Mouse (Mus musculus): ENCODE results near the gene Btrc.

Gene Btrc

GRCm38 (mm10) chr19:45445253-45445933 lies 81.9 kb downstream of the Btrc start:
- POLR2A ChIA-PET, result no interaction called here
- CTCF ChIA-PET, result interaction anchor here in 3 of 4 experiments (0.6 to 1.4 kb wide), 5 partner anchors 9 to 331 kb away, joined by 3 to 10 read pairs (median 3); no protein-coding TSS in a partner anchor

GRCm38 (mm10) chr19:45446631-45447030 lies 83.1 kb downstream of the Btrc start:
- POLR2A ChIA-PET, result interaction anchor here in 1 of 4 experiments (0.9 kb wide), 1 partner anchor 11 kb away, joined by 3 read pairs; no protein-coding TSS in a partner anchor
- CTCF ChIA-PET, result interaction anchor here (0.6 to 1.2 kb wide), 4 partner anchors 11 to 147 kb away, joined by 3 to 7 read pairs (median 3); no protein-coding TSS in a partner anchor

GRCm38 (mm10) chr19:45447222-45447621 lies 83.7 kb downstream of the Btrc start:
- POLR2A ChIA-PET, result interaction anchor here in 2 of 4 experiments (1.0 to 1.4 kb wide), 2 partner anchors 9 to 11 kb away, joined by 3 to 4 read pairs; no protein-coding TSS in a partner anchor
- CTCF ChIA-PET, result interaction anchor here (0.6 to 1.2 kb wide), 5 partner anchors 11 to 135 kb away, joined by 3 to 5 read pairs (median 3); no protein-coding TSS in a partner anchor

- ChIA-PET POLR2A (interaction anchor here in 3 of 4 experiments (0.6 to 2.0 kb wide), 6 partner anchors 8 to 187 kb away, joined by 3 to 7 read pairs (median 4); no protein-coding TSS in a partner anchor), CTCF (interaction anchor here (0.7 to 1.1 kb wide), 5 partner anchors 12 to 227 kb away, joined by 3 to 5 read pairs (median 3); no protein-coding TSS in a partner anchor)
These were observed 84.4 kb downstream of the Btrc start for GRCm38 (mm10) chr19:45447886-45448285.

- ChIA-PET POLR2A (interaction anchor here in 1 of 4 experiments (0.6 kb wide), 1 partner anchor 11 kb away, joined by 4 read pairs; no protein-coding TSS in a partner anchor), CTCF (no interaction called here)
These were observed 90.9 kb downstream of the Btrc start for GRCm38 (mm10) chr19:45454391-45454790.

- POLR2A ChIA-PET, result interaction anchor here in 3 of 4 experiments (0.6 to 2.1 kb wide), 8 partner anchors 9 to 162 kb away, joined by 3 to 9 read pairs (median 4); no protein-coding TSS in a partner anchor
- CTCF ChIA-PET, result interaction anchor here in 3 of 4 experiments (0.6 to 1.3 kb wide), 4 partner anchors 16 to 118 kb away, joined by 3 to 5 read pairs (median 3); no protein-coding TSS in a partner anchor
These were observed 93.4 kb downstream of the Btrc start for GRCm38 (mm10) chr19:45456896-45457295.

- POLR2A ChIA-PET, result interaction anchor here in 2 of 4 experiments (0.7 to 2.3 kb wide), 10 partner anchors 9 to 274 kb away, joined by 3 to 6 read pairs (median 3); no protein-coding TSS in a partner anchor
- CTCF ChIA-PET, result interaction anchor here (0.6 to 1.5 kb wide), 5 partner anchors 22 to 635 kb away, joined by 3 to 5 read pairs (median 4); no protein-coding TSS in a partner anchor
These were observed 95.2 kb downstream of the Btrc start for GRCm38 (mm10) chr19:45458702-45459101.

GRCm38 (mm10) chr19:45459931-45460665 lies 96.6 kb downstream of the Btrc start:
- ChIA-PET POLR2A (interaction anchor here in 1 of 4 experiments (0.6 to 2.3 kb wide), 3 partner anchors 12 to 1173 kb away, joined by 3 to 6 read pairs (median 4); no protein-coding TSS in a partner anchor), CTCF (interaction anchor here in 2 of 4 experiments (0.9 to 1.6 kb wide), 3 partner anchors 10 to 239 kb away, joined by 4 to 6 read pairs (median 6); no protein-coding TSS in a partner anchor)

GRCm38 (mm10) chr19:45460749-45461736 lies 97.5 kb downstream of the Btrc start:
- ChIA-PET CTCF (interaction anchor here in 3 of 4 experiments (0.6 to 1.6 kb wide), 11 partner anchors 9 to 240 kb away, joined by 3 to 6 read pairs (median 3); no protein-coding TSS in a partner anchor), POLR2A (interaction anchor here in 2 of 4 experiments (0.5 to 1.6 kb wide), 8 partner anchors 11 to 1172 kb away, joined by 3 to 4 read pairs (median 3); no protein-coding TSS in a partner anchor)

- POLR2A ChIA-PET, result interaction anchor here in 1 of 4 experiments (0.6 to 1.6 kb wide), 2 partner anchors 14 to 429 kb away, joined by 3 to 5 read pairs; no protein-coding TSS in a partner anchor
- CTCF ChIA-PET, result interaction anchor here (0.6 to 1.7 kb wide), 5 partner anchors 9 to 395 kb away, joined by 3 to 6 read pairs (median 5); partner anchors contain the start of gene Kazald1 (in 1 of the 4)
These were observed 106.2 kb downstream of the Btrc start for GRCm38 (mm10) chr19:45469760-45470159.

- ChIA-PET CTCF (interaction anchor here in 2 of 4 experiments (0.6 to 1.5 kb wide), 3 partner anchors 37 to 252 kb away, joined by 3 to 6 read pairs (median 5); no protein-coding TSS in a partner anchor), POLR2A (interaction anchor here in 2 of 4 experiments (0.6 to 1.5 kb wide), 4 partner anchors 12 to 58 kb away, joined by 3 to 4 read pairs (median 3); no protein-coding TSS in a partner anchor)
These were observed 109.4 kb downstream of the Btrc start for GRCm38 (mm10) chr19:45472691-45473520.

GRCm38 (mm10) chr19:45474686-45475085 lies 111.2 kb downstream of the Btrc start:
- CTCF ChIA-PET, result interaction anchor here in 1 of 4 experiments (0.7 kb wide), 1 partner anchor 36 kb away, joined by 3 read pairs; no protein-coding TSS in a partner anchor

GRCm38 (mm10) chr19:45475928-45476553 lies 112.5 kb downstream of the Btrc start:
- CTCF ChIA-PET, result interaction anchor here in 1 of 4 experiments (1.0 to 1.5 kb wide), 2 partner anchors 69 to 260 kb away, joined by 4 read pairs; no protein-coding TSS in a partner anchor
- POLR2A ChIA-PET, result interaction anchor here in 1 of 4 experiments (1.3 kb wide), 1 partner anchor 9 kb away, joined by 3 read pairs; no protein-coding TSS in a partner anchor

More at GRCm38 (mm10) chr19:45474686-45475085, 111.2 kb downstream of the Btrc start:
- POLR2A ChIA-PET, result interaction anchor here in 2 of 4 experiments (0.7 to 0.9 kb wide), 2 partner anchors 94 to 173 kb away, joined by 3 read pairs; no protein-coding TSS in a partner anchor

- CTCF ChIA-PET, result interaction anchor here in 3 of 4 experiments (0.6 to 1.2 kb wide), 3 partner anchors 9 to 257 kb away, joined by 3 to 5 read pairs (median 3); no protein-coding TSS in a partner anchor
- POLR2A ChIA-PET, result interaction anchor here in 2 of 4 experiments (0.6 to 1.1 kb wide), 3 partner anchors 11 to 51 kb away, joined by 3 read pairs; no protein-coding TSS in a partner anchor
These were observed 116.0 kb downstream of the Btrc start for GRCm38 (mm10) chr19:45479548-45479947.

- POLR2A ChIA-PET, result interaction anchor here in 2 of 4 experiments (1.0 to 1.4 kb wide), 3 partner anchors 10 to 16 kb away, joined by 3 to 5 read pairs (median 4); no protein-coding TSS in a partner anchor
- CTCF ChIA-PET, result interaction anchor here in 2 of 4 experiments (0.6 to 0.8 kb wide), 2 partner anchors 20 to 78 kb away, joined by 3 read pairs; no protein-coding TSS in a partner anchor
These were observed 117.0 kb downstream of the Btrc start for GRCm38 (mm10) chr19:45480490-45480889.

Data from embryonic stem cell, embryonic (primary cell).